Mouse (Mus musculus): Measurements from ENCODE around the gene Tenm4.

Tenm4 gene

DNA sequence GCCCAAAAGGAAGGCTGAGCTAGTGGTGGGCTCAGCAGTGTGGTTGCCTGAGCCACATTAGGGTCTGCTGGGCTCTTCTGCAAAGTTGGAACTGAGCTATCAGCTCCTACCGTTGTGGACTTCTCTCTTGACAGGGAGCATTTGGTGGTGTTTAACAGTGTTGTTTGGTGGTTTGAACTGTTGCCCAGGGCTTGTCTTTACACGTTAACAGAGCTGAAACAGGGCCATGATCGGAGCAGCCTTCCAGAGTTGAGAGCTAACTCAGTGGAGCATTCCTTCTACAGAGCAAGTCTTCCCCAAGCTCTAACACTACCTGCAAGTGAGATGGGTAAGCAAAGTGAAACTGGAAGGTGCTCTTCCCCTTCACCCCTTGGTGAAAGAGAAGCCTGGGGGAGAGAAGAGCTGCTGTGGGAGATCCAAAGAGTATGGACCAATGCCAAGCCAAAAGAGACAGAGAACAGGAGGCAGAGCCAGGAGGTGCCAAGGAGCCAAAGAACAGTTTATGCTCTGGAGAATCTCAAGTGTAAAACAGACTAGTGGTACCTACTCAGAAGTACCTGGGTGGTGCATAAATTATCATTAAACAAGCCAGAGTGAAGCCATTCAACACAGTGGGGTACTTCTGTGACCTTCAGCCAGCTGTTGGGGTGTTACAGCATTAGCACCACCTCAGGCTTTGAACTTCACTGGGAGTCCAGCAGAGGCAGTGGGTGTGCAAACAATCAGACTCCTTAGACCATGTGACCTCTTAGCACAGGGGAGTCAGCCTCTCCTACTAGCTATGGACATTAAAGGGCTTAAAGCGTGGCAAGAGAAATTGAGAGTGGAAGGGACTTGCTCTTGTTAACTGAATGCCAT is 71.5 kb downstream of the Tenm4 start:
- DNase-seq (ENCODE audit: low spot score): no peak

DNA sequence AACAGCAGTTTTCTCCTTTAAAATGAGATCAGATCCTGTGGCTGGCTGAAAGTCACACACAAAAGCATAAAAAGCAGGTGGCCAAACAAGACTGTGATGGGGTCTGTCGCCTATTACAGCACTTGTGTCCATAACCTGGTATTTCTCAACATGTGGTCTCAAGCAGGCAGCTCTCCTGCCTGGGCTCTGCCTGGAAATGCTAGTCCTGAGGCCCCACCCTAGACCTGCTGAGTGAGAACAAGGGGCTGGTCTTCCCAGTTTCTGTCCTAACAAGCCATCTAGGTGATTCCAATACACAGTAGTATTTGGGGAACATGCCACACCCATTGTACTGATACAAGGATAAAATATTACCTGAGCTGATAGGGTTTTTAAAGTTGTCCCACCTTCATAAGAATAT is 73.8 kb downstream of the Tenm4 start:
- no peak for DNase-seq (ENCODE audit: low spot score)

DNA sequence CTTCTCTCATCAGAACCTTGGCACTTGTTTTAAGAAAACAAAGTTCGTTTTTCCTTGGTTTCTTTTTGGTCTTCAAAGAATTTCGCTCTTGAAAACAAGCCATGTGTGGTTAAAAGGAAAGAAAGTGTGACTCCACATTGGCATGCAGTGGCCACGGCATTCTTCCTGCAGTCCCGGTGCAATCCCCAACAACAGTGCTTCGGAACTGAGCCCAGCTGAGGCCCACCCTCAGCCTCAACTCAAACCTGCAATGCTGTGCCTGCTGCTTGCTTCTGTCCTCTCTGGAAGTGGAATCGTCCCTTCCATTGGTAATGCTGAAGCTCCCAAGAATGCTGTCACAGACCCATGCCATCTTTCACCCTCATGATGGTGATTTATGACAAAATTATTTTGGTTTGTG is 88.6 kb downstream of the Tenm4 start:
- no peak for DNase-seq (ENCODE audit: low spot score)

- no peak for DNase-seq (ENCODE audit: low spot score)
Measured at GRCm38 (mm10) chr7:96262182-96262581, 91.1 kb downstream of the Tenm4 start.

- no peak for DNase-seq (ENCODE audit: low spot score)
Measured at GRCm38 (mm10) chr7:96265941-96266340, 94.9 kb downstream of the Tenm4 start.

DNA sequence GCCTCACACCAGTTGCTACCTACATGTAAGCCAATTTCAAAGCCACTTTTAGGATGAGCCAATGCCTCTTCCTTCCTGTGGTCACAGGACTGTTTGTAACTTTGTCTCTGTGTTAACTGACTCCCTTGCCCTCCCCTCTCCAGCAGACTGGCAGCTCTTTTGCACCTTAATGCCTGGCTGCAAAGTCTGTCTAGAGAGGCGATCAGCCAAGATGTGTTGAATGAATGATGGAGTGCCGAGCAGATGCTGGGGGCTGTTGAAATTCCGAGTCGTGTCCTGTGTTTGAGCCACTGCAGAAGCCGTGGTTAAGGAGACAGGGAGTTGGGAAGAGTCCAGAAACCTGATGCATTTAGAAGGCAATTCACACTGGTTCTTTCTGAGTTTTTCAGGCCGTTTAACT is 96.2 kb downstream of the Tenm4 start:
- DNase-seq (ENCODE audit: low spot score): no peak

DNA sequence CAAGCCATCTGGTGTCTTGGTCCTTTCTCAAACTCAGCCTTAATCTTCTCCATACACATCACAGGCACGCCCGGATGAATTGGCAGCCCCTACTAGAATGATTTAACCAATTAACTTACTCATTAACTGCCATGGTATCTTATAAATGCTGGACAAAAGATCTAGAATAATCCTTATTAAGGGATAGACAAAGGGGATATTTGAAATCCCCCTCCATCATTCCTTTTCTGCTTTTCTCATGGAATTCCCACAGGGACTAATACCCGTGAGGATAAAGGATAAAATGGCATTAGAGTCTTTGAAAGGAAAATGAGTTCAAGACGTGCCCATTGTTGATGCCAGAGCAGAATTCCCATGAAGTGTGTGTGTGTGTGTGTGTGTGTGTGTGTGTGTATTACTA is 99.6 kb downstream of the Tenm4 start:
- no peak for DNase-seq (ENCODE audit: low spot score)

DNA sequence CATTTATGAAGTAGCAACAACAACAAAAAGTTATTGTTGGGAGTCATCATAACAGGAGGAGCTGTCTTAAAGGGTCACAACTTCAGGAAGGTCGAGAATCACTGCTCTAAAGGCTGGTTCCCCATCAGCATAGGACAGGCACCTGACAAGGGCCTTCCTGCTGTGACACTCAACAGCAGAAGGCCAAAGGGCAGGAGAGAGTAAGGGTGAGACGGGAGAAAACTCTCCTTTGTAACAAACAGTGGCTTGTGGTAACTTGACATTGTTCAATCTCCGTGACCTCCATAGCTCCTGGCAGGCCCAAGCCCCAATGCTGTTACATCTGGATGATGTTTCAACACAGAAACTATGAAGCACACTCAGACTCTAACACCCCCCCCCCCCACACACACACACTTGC is 101.0 kb downstream of the Tenm4 start:
- no peak for DNase-seq (ENCODE audit: low spot score)

DNA sequence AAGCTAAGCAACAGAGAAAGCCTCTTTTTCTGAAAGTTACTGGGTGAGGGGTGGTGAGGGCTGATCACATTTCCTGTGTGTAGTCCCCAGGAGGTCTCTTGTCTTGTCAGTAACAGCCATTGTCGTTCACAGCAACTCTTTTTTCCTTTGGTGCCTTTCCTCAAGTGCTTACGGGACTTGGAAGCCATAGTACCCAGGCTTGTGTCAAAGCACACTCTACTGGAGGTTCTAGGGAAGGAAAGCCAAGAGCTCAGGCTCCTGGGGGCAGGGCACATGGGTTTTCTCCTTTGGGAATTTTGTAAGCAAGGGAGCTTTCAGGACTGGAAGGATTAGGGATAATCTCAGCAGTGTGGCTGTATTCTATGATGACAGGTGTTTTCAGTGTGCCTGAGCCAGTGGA is 103.4 kb downstream of the Tenm4 start:
- no peak for DNase-seq (ENCODE audit: low spot score)

DNA sequence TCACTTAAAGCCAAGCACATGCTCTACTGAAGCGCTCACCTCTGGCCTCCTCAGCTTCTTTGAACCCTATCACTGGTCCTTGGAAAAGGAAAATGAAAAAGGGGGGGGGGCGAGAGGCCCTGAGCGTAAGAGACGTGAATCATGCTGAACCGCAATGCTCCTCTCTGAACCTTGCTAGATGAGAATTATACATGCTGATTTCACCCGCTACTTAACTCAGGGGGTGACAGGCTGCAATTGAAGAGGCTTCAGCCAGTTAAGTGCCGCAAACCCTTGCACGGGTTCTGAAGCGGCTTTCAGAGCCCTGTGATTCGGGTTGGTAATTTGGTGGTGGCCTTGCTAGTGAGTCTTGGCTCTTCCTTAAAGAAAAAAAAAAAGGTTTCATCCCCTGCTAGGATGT is 106.5 kb downstream of the Tenm4 start:
- DNase-seq (ENCODE audit: low spot score): no peak

GRCm38 (mm10) chr7:96278378-96278777 is 107.3 kb downstream of the Tenm4 start:
- no peak for DNase-seq (ENCODE audit: low spot score)

DNA sequence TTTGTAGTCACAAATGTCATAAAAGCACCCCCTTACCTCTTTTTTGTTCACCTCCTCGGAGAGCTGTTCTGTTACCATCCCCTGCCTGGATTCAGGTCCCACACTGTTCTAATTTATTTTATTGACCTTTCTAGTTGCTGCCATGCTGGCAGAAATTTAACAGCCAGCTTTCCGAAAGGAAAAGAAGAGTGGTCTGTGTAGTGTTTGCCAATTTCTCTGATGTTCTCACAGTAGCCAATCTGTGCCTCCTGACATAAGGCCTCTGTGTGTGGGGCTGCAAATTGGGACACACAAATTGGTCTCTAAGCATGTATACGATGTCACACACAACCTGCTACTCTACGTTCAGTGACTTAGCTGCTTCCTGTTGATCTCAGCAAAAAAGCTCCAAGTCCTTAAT is 109.7 kb downstream of the Tenm4 start:
- DNase-seq (ENCODE audit: low spot score): no peak

- DNase-seq (ENCODE audit: low spot score): no peak
Measured at GRCm38 (mm10) chr7:96290576-96290975, 119.5 kb downstream of the Tenm4 start.

DNA sequence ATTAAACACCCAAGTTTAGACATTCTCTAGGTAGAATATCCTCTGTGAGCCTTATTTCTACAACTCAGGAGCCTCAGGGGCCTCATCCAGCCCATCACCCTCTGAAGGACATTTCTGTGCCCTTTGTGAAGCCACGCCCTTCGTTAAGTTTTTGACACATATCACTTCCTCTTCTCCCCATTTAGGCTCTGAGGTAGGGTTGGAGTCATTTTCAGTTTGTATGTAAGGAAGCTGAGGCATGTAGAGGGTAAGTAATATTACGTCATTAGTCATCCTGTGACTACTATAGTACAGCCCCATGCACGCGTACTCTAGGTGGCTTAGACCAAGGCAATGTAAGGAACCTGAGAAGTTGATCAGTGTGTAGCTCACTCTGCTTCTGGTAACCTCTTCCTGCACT is 124.9 kb downstream of the Tenm4 start:
- no peak for DNase-seq (ENCODE audit: low spot score)

- DNase-seq (ENCODE audit: low spot score): no peak
Measured at GRCm38 (mm10) chr7:96300826-96301397, 129.9 kb downstream of the Tenm4 start.

DNA sequence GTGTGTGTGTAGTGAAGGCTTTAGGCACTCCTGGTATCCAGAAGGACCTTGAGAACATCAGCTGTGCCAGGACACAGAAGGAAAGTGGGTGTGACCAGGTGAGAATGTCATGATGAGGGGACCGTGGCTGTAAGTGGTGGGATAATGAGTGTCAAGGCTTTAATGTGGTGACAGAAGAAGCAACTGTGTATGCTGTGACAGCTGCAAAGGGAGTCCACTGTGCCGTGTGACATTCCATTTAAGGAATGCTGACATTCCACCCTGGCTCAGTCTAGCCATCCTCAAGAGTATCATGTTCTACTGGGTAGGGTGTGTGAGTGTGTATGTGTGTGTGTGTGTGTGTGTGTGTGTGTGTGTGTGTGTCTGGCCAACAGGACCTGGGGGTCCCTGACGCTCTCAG is 130.8 kb downstream of the Tenm4 start:
- no peak for DNase-seq (ENCODE audit: low spot score)

DNA sequence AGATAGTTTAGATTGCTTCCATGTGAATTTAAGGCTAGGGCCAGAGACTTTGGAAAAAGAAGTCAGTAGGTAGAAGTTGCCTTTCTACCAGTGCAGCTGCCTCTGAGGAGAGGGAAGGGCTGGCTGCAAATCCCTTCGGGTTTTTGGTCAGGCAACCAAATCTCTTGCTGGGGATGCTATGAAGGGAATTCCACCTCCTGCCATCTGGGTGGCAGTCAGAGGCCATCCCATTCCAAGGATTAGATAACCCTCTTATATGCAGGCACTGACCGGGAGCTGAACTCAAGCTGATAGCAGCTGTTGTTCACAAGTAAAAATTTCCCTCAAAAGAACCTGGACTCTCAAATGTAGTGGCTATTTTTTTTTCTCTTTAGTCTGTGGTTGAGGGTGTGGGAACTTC is 132.9 kb downstream of the Tenm4 start:
- DNase-seq (ENCODE audit: low spot score): no peak

- no peak for DNase-seq (ENCODE audit: low spot score)
Measured at GRCm38 (mm10) chr7:96305382-96305935, 134.4 kb downstream of the Tenm4 start.

DNA sequence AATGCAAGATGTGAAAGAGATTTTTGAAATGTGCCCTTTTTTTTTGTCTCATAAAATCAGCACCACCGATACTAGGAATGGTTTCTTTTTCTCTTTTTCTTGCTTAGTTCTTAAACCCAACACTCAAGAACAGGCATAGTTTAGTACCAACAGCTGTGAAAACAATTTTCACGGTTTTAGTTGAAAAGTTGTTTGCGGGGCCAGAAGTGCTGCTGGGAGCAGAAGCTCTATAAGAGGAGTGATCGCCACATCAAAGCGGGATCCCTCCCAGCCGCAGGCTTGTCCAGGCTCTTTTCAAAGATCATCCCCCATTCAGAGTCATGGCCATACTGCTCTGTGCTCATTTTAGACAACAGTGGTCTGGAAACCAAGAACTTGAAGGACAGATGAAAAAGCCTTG is 137.1 kb downstream of the Tenm4 start:
- no peak for DNase-seq (ENCODE audit: low spot score)

- no peak for DNase-seq (ENCODE audit: low spot score)
Measured at GRCm38 (mm10) chr7:96329343-96329742, 158.3 kb downstream of the Tenm4 start.

DNA sequence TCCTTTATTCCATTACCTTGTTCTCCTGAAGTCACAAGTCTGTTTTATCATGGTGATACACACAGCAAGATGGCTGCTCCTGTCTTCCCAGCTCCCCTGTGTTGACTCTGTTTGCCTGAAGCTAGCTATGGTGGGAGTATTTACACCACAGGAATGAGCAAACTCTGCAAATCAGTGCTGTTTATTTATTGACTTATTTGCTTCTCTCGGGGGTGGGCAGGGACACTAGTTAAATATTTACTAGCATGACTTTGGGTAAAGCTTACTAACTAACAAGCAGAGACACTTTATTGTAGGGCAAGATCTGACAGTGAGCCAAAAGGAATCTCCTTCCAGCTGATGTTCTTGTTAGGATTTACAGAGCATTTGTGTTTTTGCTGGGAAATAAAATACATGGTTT is 160.1 kb downstream of the Tenm4 start:
- DNase-seq (ENCODE audit: low spot score): no peak

GRCm38 (mm10) chr7:96334361-96334760 is 163.3 kb downstream of the Tenm4 start:
- DNase-seq (ENCODE audit: low spot score): no peak

DNA sequence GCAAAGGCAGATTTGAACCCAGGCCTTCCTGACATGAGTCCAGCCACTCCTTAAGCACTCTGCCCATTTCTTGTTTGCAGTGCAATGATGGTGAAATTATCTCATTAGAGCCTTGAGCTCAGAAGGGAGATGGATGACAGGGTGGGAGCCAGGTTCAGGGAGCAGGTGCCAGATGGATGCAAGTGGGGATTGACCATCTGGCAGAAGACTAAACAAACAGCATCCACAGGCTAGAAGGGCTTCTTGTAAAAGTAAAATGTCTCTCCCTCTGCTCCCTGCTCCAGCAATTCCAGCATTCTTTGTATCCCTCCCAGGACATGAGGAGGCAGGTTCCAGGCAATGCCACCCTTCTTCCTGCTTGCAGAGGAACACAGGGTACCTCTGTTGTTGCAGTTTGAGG is 165.3 kb downstream of the Tenm4 start:
- DNase-seq (ENCODE audit: low spot score): no peak

DNA sequence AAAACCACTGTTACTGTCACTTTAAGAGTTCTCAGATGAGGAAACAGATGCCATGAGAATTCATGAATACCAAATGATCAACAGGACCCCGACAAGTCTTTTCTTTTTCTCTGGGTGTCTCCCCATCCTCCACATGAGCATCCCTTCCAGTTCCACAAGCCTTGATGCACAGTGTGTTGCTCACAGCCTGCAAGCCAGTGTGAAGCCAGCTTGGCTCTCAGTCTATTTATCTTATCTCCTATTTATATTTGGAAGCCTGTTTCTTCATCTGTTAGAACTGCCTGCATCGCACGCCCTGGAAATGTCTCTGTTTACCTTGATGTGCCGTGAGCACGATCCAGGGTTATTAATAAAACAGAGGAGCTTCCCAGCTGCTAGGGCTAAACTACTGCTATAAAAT is 169.8 kb downstream of the Tenm4 start:
- DNase-seq (ENCODE audit: low spot score): peak; percentile 15
